In genomic region chr4:150582966-150583776, GRCm38 (mm10) we compare ENCODE assay signal across 8 mouse cellular contexts.
DNase-seq lines count a peak whose midpoint lies in the region; ATAC-seq and TF ChIP-seq lines count a peak whose summit lies in the region.

No protein-coding gene starts in this region.

- no peaks in the 10 kb centered on the region for H3K9me3 ChIP-seq in heart, embryonic 10.5 days
- no peaks in the 10 kb centered on the region for H3K9me3 ChIP-seq in limb, embryonic 11.5 days (ENCODE audit: control insufficient read depth, low read length)
- no peaks in the 10 kb centered on the region for H3K9me3 ChIP-seq in midbrain, embryonic 11.5 days (ENCODE audit: control insufficient read depth, low read length)
- H3K9me3 ChIP-seq in stomach, embryonic 14.5 days (ENCODE audit: control insufficient read depth, low read depth, low read length), result no peaks in the 10 kb centered on the region

- peak; percentile 39; the same call in 1 of the 2 replicates for ATAC-seq in limb, embryonic 11.5 days (ENCODE audit: insufficient number of reproducible peaks, low FRiP score, low TSS enrichment, low read depth)
- no peak for ATAC-seq in midbrain, embryonic 11.5 days (ENCODE audit: low FRiP score)
- ATAC-seq in stomach, embryonic 14.5 days (ENCODE audit: insufficient number of reproducible peaks, insufficient read depth, low FRiP score, low read depth), result peak; percentile 87; the same call in 1 of the 2 replicates

- no peak for TF ChIP-seq POLR2A in thymus, adult 2 months (IDR thresholded peaks at IDR 0.05; ENCODE audit: control insufficient read depth, extremely low read depth, insufficient read depth, low read length, poor library complexity)
- no peak for TF ChIP-seq POLR2A in embryonic fibroblast, embryonic 13.5 days (IDR thresholded peaks at IDR 0.05; ENCODE audit: low read depth, low read length)

- no peaks in the 10 kb centered on the region for H3K36me3 ChIP-seq in thymus, adult 2 months (ENCODE audit: control insufficient read depth, insufficient read depth, low read length)
- H3K36me3 ChIP-seq in heart, embryonic 10.5 days, result peaks cover 13% of the 10 kb centered on the region
- H3K36me3 ChIP-seq in limb, embryonic 11.5 days (ENCODE audit: control insufficient read depth, insufficient read depth, low read length), result no peaks in the 10 kb centered on the region
- no peaks in the 10 kb centered on the region for H3K36me3 ChIP-seq in midbrain, embryonic 11.5 days (ENCODE audit: control insufficient read depth, insufficient read depth, low read length)
- H3K36me3 ChIP-seq in stomach, embryonic 14.5 days (ENCODE audit: control insufficient read depth, insufficient read depth, low read length), result no peaks in the 10 kb centered on the region

- no peak overlapping the region for H3K4me2 ChIP-seq in limb, embryonic 11.5 days (ENCODE audit: low read depth, severe bottlenecking)
- no peak overlapping the region for H3K4me2 ChIP-seq in midbrain, embryonic 11.5 days
- H3K4me2 ChIP-seq in stomach, embryonic 14.5 days (replicated peaks; ENCODE audit: low read depth, low read length), result peak overlapping the region; percentile 12; the same call in 1 of the 2 replicates

- H3K4me1 ChIP-seq in thymus, adult 2 months (replicated peaks; ENCODE audit: control insufficient read depth, insufficient read depth, low read length), result peaks cover 10% of the 10 kb centered on the region
- peaks cover 34% of the 10 kb centered on the region for H3K4me1 ChIP-seq in embryonic fibroblast, embryonic 13.5 days (ENCODE audit: control insufficient read depth, insufficient read depth, low read length)
- H3K4me1 ChIP-seq in heart, embryonic 10.5 days, result peaks cover 62% of the 10 kb centered on the region
- peaks cover 24% of the 10 kb centered on the region for H3K4me1 ChIP-seq in limb, embryonic 11.5 days (ENCODE audit: control insufficient read depth, insufficient read depth, low read length)
- H3K4me1 ChIP-seq in midbrain, embryonic 11.5 days (ENCODE audit: control insufficient read depth, insufficient read depth, low read length), result peaks cover 17% of the 10 kb centered on the region
- peaks cover 61% of the 10 kb centered on the region for H3K4me1 ChIP-seq in stomach, embryonic 14.5 days (ENCODE audit: control insufficient read depth, insufficient read depth, low read length)

- 0 out of 2 replicates have a peak overlapping the region, but pooled peaks have one; percentile 37 for H3K27ac ChIP-seq in thymus, adult 2 months (ENCODE audit: control insufficient read depth, insufficient read depth, low read length)
- peak overlapping the region; percentile 99 for H3K27ac ChIP-seq in embryonic fibroblast, embryonic 13.5 days (ENCODE audit: insufficient read depth, low read length)
- H3K27ac ChIP-seq in heart, embryonic 10.5 days, result peak overlapping the region; percentile 69
- peak overlapping the region; percentile 53 for H3K27ac ChIP-seq in limb, embryonic 11.5 days (replicated peaks; ENCODE audit: low read depth, low read length)
- peak overlapping the region; percentile 44 for H3K27ac ChIP-seq in midbrain, embryonic 11.5 days (ENCODE audit: low read depth, low read length)
- H3K27ac ChIP-seq in stomach, embryonic 14.5 days (ENCODE audit: low read length), result peak overlapping the region; percentile 83

- H3K4me3 ChIP-seq in thymus, adult 2 months (ENCODE audit: control insufficient read depth, insufficient read depth, low read length), result no peak overlapping the region
- H3K4me3 ChIP-seq in embryonic fibroblast, embryonic 13.5 days (ENCODE audit: insufficient read depth, low read length), result no peak overlapping the region
- H3K4me3 ChIP-seq in heart, embryonic 10.5 days, result no peak overlapping the region
- no peak overlapping the region for H3K4me3 ChIP-seq in limb, embryonic 11.5 days (ENCODE audit: low read depth, low read length)
- no peak overlapping the region for H3K4me3 ChIP-seq in midbrain, embryonic 11.5 days (ENCODE audit: low read depth, low read length)
- H3K4me3 ChIP-seq in stomach, embryonic 14.5 days (ENCODE audit: low read depth, low read length), result no peak overlapping the region

- DNase-seq in thymus, adult 2 months, result no peak
- DNase-seq in thymus, postnatal 14 days, result no peak
- no peak for DNase-seq in heart, embryonic 10.5 days (ENCODE audit: low spot score)
- peak; percentile 96 for DNase-seq in kidney, adult 9 months
- DNase-seq in limb, embryonic 11.5 days (ENCODE audit: low spot score), result no peak
- DNase-seq in midbrain, embryonic 11.5 days (ENCODE audit: low spot score, missing footprints), result no peak

- 58% methylated on average over 13 of the region's 13 CpGs for WGBS in thymus, adult 2 months
- WGBS in heart, embryonic 10.5 days, result 52% methylated on average over 13 of the region's 13 CpGs
- 42% methylated on average over 13 of the region's 13 CpGs for WGBS in limb, embryonic 11.5 days
- 54% methylated on average over 13 of the region's 13 CpGs for WGBS in midbrain, embryonic 11.5 days
- 7% methylated on average over 13 of the region's 13 CpGs for WGBS in stomach, embryonic 14.5 days

- no peak overlapping the region for H3K9ac ChIP-seq in limb, embryonic 11.5 days (ENCODE audit: low read length)
- peak overlapping the region; percentile 36 for H3K9ac ChIP-seq in midbrain, embryonic 11.5 days (ENCODE audit: low read length)
- H3K9ac ChIP-seq in stomach, embryonic 14.5 days (replicated peaks; ENCODE audit: low read depth, low read length), result no peak overlapping the region

- no peaks in the 10 kb centered on the region for H3K27me3 ChIP-seq in thymus, adult 2 months (ENCODE audit: control insufficient read depth, insufficient read depth, low read length)
- H3K27me3 ChIP-seq in heart, embryonic 10.5 days (ENCODE audit: insufficient read depth, poor library complexity, severe bottlenecking), result no peaks in the 10 kb centered on the region
- H3K27me3 ChIP-seq in limb, embryonic 11.5 days (ENCODE audit: control insufficient read depth, insufficient read depth, low read length), result no peaks in the 10 kb centered on the region
- H3K27me3 ChIP-seq in midbrain, embryonic 11.5 days (ENCODE audit: control insufficient read depth, insufficient read depth, low read length), result no peaks in the 10 kb centered on the region
- no peaks in the 10 kb centered on the region for H3K27me3 ChIP-seq in stomach, embryonic 14.5 days (ENCODE audit: control insufficient read depth, insufficient read depth, low read length)

- TF ChIP-seq CTCF in thymus, adult 2 months (IDR thresholded peaks at IDR 0.05; ENCODE audit: borderline replicate concordance, control insufficient read depth, extremely low read depth, insufficient read depth, low read length, poor library complexity), result no peak
- TF ChIP-seq CTCF in embryonic fibroblast, embryonic 13.5 days (IDR thresholded peaks at IDR 0.05; ENCODE audit: borderline replicate concordance, insufficient read depth, low read length), result no peak

Comparison
In these comparisons a context has a peak if more than half of its experiments do, and no peak if none do; other contexts are left out.
1. H3K27ac ChIP-seq: peak in every context shown above with its lines; median percentile 99 in embryonic fibroblast, embryonic 13.5 days; 83 in stomach, embryonic 14.5 days; 69 in heart, embryonic 10.5 days; 53 in limb, embryonic 11.5 days; 44 in midbrain, embryonic 11.5 days; 37 in thymus, adult 2 months.